Mouse (Mus musculus) yolk sac, embryonic 10.5 days (tissue): ENCODE measurements around the gene H2afv.
"Not testable (repeated sequence)": the region's sequence is repeated elsewhere in the genome, so short reads cannot be mapped to it uniquely, and the experiment has no call there.

Experiments
- DNase-seq: peaks from one replicate; pipeline ENCODE4 v3.0.0-alpha.2; 2017; ENCODE audit warnings: low spot score

H2afv gene

GRCm38 (mm10) chr11:6414751-6415550 lies 29.3 kb downstream of the H2afv start, which contains the start of gene Ppia:
Gene Ppia, plus strand, starts transcription at chr11:6415443.
- DNase-seq = peak; percentile 45

GRCm38 (mm10) chr11:6413264-6413663 lies 31.0 kb downstream of the H2afv start:
- no peak for DNase-seq

DNA sequence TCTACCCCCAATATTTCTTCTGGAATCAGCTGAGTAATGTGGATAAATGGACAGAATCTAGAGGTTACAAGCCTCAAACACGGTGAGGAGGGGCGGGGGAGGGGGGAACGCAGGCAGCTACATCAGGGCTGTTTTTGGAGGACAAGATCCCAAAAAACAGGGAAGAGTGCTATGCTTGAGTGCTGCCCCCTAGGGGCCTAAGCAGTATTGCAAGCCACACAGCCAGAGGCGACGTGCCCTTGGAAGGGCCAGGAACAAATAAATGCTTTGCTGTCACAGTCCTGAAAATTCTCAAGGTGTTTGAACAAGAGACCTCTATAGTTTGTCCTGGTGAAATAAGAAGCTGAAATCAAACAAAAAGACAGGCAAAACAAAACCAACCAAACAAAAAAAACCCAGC lies 32.6 kb downstream of the H2afv start:
- peak; percentile 52 for DNase-seq

DNA sequence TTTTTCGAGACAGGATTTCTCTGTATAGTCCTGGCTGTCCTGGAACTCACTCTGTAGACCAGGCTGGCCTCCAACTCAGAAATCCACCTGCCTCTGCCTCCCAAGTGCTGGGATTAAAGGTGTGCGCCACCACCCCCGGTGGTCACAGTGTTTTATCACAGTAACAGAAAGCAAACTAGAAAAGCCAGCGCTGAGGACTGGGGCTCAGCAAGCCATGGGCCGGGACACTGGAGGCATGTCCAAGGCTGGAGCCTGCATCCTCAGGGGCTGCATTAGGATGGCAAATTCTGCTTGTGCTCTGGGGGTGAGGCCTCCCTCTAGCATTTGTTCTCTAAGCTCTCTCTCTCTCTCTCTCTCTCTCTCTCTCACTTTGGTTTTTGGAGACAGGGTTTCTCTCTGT lies 33.5 kb downstream of the H2afv start:
- DNase-seq = not testable (repeated sequence)

- no peak for DNase-seq
These were observed 34.1 kb downstream of the H2afv start for GRCm38 (mm10) chr11:6410050-6410602.

- DNase-seq = no peak
These were observed 37.1 kb downstream of the H2afv start for GRCm38 (mm10) chr11:6407162-6407621.

DNA sequence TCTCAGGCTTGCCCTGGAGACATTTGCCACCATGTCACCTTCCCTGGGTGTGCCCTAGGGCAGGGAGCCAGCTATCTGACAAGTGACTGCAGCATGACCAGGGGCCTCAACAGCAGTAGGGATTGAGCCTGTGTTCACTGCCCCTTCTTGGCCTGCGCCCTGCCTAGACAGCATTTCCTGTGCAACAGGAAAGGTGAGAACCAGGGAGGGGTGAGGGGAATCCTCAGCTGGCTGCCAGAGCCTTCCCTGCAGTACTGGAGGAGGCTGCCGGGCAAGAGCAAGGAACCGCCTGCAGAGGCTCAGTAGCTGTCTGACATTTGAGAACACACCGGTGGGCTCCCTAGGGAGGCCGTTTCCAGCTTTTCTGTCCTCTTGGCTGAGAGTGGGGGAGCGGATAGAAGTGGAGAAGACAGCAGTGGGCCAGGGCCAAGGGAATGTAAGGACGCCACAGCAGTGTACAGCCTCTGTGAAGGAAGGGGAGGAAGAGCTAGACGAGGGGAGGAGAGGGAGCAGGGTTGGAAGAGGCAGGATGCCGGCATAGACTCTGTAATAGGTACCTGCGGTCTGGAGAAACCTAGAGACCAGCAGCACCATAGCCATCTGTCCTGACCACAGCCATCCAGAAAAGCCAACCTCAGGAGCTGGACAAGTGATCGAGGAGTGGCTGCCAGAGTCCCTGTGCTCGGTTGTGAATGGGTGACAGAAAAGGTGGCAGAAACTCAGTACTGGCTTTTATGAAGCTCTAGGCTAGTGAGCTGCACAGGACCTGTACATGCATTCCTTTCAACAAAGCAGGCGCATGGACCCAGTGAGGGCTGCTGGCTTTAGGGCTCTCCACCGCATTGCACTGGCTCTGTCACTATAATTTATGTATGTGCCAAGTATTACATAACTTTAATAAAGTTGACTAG lies 37.7 kb downstream of the H2afv start:
- DNase-seq = peak; percentile 47

DNA sequence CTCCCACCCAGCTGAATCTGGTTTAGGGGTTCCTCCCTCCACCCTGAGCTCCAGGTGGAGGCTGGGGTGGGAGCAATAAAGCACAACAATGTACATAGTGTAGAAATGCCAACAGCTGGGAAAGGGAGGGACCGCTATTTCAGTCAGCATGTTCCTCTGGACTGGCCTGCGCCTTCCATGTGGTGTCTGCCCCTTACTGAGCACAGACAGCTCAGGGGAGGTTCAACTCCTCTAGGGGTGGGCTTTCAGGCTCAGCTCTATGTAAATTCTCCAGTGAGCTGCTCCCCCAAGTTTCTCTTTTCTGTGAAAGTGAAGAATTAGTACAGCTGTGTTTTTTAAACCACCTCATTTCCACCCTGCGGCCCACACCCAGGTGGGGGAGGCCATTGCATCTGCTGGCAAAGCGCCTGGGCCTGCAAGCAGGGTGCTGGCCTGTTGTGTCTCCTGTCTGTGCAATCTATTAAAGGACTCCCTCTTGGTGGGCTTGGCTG lies 38.6 kb downstream of the H2afv start:
- no peak for DNase-seq

DNA sequence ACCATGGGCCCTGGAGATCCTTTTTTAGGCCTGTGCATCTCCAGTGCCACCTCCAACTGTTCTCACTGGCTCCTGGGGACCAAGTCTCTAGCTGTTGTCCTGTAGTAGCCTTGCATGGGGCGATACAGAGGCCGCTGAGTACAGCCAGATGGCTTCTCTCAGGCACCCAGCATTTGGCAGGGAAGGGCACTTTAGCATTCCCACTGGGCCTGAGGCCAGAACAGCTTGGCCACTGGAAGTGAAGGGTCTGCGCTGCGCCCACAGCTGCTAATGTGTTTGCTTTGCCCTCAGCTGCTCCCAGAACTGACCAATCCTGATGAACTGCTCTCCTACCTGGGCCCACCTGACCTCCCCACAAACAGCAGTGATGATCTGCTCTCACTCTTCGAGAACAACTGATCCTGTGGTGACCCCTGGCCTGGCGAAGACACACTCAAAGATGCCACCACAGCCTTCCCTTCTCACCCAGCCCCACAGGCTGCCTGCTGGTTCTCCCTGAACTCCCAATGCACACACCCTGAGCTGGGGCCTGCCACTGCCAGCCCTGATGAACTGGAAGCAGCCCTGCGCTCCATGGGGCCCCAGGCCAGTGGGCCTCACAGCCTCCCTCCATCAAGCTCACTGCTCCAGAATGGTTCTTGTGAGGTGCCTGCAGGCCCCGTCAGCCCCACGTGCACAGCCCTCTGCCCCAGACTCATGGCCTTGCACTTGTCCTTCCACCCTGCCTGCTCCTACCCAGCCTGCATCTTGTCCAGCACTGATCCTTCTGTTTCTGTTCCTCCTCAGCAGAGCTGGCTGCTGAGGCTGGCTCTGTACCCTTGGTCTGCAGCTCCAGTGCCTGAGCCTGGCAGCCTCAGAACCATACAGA lies 39.3 kb downstream of the H2afv start:
- no peak for DNase-seq

GRCm38 (mm10) chr11:6403830-6404405 lies 40.3 kb downstream of the H2afv start:
- DNase-seq = no peak

DNA sequence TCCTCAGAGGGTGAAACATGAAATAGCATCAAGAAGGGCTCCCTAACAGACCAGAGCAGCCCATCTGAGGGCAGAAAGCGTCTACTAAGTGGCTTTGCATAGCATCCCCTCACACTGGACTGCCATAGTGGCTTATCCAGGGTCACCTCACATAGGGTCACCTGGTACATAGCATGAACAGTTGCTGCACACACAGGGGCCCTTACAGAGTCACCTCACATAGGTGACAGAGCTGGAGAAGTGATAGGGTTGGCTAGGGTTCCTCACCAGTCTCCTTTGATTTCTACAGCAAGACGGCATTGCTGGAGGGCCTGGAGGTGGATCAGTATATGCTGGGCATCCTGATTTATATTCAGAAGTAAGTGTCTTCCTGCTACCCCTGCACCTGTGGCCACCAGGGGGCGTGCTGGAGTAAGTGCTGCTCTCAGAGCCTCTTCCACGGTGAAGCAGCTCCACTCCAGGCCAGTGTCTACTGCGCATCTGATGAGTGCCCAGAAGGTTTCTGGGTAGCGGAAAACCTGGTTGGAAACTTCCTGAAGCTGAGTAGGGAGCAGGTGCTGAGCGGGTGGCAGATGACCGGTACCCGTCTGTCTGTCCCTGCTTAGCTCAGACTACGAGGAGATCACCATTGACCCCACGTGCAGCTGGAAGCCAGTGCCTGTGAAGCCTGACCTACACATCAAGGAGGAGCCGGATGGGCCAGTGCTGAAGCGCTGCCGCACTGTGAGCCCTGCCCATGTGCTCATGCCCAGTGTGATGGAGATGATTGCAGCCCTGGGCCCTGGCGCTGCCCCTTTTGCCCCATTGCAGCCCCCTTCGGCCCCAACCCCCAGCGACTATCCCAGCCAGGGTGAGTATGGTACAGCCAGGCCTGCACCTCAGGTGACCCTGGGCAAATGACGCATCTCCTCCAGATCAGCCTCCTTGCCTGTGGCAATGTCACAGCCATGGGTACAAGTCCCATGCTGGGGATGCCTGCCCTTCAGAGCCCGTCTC lies 41.4 kb downstream of the H2afv start:
- no peak for DNase-seq

- no peak for DNase-seq
These were observed 46.1 kb downstream of the H2afv start for GRCm38 (mm10) chr11:6398141-6398540.

GRCm38 (mm10) chr11:6395565-6395964 lies 48.7 kb downstream of the H2afv start:
- DNase-seq = no peak

DNA sequence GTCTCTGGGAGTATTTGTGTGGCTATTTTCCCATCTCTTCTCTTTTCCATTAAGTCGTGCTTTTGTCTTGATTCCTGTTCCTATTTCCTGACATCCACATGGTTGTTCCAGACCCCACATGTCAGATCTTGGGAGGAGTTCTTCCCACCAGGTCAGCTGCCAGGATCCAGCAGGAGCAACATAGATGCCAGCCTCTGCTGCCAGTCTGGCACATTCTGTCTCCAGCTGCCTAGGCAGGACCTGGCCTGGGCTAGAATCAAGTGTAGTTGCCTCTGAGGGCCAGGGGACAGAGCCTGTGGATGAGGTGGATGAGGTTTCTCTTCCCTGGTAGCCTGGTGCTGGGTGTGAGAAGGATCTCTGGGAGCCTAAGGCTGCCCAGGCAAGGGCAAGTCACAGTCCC lies 50.4 kb downstream of the H2afv start:
- DNase-seq = no peak

GRCm38 (mm10) chr11:6392857-6393256 lies 51.4 kb downstream of the H2afv start:
- no peak for DNase-seq

DNA sequence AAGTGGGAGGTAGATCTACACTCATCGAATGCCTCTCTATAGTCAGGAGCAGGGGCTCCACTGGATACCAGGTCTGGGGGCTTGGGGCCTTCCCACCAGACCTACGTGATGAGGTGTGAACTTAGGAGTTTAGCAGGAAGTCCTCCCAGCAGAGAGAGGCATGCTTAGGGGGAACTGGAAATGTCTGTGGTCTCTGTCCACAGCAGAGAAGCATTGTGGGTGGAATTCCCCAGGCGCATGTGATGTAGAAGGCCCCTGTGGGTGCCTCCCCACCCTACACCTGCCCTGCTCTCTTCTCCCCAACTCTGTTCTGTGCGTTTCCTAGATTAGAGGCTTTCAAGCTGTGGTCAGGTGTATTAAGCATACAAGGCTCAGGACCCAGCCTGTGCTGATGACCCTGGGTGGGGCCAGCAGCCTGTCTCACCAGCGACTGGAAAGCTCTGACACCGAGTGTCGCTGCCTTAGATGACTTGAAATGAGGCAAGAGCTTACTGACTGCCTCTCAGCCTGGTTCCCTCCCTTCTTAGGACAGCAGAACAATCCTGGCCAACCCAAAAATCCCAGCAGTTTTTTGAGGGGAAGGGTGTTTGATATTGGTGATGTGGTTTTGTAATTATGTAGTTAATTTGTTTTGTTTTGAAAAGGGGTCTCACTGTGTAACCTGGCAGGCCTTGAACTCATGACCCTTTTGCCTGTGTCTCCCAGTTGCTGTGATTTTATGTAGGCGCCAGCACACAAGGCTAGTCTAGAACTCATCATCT lies 52.5 kb downstream of the H2afv start:
- DNase-seq = no peak

- no peak for DNase-seq
These were observed 53.7 kb downstream of the H2afv start for GRCm38 (mm10) chr11:6390376-6391053.

DNA sequence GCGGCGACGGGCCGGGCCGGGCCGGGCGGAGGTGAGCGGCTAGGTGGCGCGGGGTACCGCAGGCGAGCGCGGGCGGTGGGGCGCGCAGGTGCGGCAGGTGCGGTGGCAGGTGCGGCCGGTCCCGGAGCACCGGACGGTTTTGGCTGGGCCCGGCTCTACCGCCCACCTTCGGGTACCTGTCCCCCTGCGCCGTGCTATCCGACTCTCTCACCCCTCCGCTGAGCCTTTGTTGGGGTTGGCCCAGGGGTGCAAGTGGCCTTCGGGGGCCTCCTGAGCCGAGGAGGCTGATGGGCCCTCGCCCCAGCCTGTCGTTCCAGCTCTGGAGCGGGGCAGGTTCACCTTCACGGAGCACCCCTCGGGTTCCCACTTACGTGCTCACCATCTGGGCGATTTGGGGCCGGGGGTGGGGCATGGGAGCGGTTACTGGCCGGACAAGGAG lies 54.7 kb downstream of the H2afv start:
- peak; percentile 23 for DNase-seq
